Mouse (Mus musculus): ENCODE data around the gene Eml5. TPM values are rescaled to one million over a fixed set of nuclear protein-coding genes. Genes with fewer than 3 reads are reported as not detected.

The Eml5 gene
- total RNA-seq (2022): 1 to 10 TPM; 3.7 to 4.3 (median 4.0) TPM

DNA sequence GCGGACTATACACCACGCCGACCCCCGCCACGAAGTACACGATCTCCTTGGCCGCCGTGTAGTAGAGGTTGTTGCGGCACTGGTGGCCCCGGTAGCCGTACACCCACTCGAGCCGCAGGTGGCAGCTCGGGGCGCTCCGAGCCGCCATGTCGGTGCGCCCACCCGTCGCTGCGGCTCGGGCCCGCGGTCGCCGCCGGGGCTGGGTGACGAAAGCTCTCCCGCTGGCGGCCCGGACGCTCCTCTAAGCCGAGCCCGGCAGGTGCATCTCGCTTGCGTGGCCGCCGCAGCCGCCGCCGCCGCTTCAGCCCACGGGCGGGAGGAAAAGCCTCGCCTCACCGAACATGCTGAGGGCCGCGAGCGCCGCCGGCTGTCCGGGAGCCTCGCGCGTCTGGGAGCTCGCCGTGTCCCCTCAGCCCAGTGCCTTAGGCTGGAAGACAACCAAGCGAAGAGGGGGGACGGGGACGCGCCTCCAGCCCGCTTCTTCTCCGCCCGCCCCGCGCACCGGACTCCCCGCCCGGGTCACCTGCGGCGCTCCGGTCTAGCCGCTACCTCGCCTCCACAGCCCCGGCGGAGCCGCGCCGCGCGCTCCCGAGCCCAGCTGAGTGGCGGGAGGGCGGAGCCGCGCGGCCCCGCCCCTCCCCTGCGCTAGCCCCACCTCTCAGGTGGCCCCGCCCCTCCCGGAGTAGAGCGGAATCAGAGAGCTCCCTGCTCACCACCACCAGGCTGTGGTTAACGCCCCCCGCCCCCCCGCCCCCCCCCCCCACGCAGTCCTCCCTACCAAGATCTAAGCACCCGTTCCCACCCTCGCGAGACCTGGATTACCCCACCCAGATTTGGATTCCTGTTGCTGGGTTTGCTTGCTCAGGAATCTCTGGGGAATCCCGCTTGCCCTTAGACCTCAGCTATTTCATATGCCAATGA lies at the start of gene Eml5:
Eml5 (minus strand) TSS at position 604 of the 921 bp plus-strand sequence.
- DNase-seq (ENCODE audit: low spot score): peak; percentile 19

DNA sequence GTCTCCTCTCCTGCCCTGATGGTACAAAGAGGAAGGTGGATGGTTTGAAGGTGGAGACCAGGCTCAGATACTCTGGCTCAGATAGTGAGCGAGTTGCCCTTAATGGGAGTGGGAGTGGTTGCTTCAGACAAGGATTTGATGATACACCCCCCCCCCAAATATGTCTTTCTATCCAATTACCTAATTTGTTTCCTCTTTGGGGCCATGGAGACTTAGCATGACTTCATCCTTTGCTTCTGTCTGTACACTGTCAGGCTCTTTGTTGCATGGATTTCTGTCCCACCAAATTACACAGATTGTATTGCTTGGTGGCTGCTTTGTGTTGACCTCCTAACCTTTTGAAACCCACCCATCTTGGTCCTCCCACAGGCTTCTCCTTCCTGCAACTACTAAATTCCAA lies 31.6 kb upstream of the Eml5 start:
- no peak for DNase-seq (ENCODE audit: low spot score)

DNA sequence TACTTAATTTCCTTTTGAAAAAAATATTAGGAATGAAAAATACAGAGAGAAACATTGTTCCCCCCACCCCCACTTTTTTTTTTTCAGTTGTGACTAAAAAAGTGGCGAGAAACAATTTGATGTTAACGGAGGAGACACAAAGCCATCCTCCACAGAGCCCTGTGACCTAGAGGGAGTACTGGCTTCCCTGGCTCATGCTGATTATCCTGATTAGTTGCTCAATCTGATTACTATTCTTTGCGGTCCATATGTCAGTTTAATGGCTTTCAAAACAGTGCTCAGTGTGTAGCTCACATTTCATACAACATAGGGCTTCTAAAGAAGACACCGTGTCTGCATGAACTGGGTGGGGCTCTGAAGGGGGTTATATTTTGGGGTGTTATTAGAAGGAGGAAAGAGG lies 31.2 kb upstream of the Eml5 start:
- DNase-seq (ENCODE audit: low spot score): no peak

DNA sequence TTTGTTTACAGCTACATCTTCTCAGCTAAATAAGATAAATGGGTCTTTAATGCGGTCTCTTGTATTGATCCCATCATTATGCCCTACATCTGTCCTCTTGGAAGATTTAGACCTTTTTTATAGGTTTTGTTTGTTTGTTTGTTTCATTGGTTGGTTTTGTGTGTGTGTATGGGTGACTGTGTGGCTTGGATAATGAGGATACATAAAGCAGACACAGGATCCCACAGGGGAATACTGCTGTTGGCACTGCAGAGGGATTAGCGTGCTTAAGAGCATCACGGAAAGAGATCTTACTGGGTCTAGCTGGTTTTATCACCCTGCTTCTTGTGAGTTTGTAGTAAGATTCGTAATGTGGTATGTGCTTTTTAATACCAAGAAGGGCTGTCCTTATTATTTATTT lies 29.9 kb upstream of the Eml5 start:
- DNase-seq (ENCODE audit: low spot score): no peak

DNA sequence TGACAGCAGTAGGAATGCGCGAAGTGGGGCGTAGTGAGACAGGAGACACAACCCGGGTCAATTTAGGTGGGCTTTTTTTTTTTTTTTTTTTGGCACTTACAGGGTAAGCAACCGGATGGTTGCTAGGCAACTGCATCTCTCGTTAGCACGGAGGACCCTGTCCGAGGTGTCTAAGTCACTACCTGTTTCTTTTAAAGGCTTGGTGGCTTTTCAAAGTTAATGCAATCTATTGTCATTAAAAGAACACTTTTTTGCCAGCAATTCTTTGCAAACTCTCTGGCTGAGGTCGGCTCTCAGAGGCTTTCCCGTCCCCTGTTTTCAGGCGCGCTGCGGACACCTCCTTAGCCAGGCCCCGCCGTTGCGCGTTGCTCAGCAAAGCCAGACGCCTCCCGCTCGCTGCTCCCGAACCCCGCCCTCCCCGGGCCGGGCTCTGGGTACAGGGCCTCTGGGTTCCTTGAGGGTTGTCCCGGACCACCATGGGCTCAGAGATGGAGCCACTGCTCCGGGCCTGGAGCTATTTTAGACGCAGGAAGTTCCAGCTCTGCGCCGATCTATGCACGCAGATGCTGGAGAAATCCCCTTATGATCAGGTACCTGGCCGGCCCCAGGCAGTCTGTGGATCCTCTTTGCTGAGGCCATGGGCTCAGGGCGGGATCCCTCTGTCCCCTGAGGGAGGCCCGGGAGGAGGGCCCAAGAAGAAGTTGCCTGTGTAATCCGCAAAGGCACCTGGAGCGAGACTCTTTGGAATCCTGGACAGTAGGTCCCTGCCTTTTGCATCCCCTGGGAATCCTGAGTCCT lies 19.1 kb upstream of the Eml5 start, which contains the start of gene Ttc8:
Ttc8 (plus strand) TSS at position 381 of the 798 bp plus-strand sequence.
- peak; percentile 82 for DNase-seq (ENCODE audit: low spot score)

DNA sequence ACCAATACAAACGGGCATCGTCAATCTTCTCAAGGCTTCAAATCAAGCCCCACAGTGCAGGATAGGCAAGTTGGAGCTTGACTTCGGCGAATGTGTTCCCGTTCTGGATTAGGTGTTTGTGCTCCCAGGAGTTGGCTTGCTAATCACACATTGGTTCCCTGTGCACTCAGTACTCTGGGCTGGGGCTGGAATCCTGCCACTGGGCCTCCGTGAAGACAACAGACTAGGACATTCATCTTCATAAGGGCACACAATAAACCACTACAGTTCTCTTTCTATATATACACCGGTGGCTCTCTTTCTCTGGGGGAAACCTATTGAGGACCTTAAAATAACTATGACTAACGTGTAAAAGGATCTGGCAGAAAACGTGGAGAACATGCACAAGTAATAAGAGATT lies 8.8 kb upstream of the Eml5 start:
- no peak for DNase-seq (ENCODE audit: low spot score)

DNA sequence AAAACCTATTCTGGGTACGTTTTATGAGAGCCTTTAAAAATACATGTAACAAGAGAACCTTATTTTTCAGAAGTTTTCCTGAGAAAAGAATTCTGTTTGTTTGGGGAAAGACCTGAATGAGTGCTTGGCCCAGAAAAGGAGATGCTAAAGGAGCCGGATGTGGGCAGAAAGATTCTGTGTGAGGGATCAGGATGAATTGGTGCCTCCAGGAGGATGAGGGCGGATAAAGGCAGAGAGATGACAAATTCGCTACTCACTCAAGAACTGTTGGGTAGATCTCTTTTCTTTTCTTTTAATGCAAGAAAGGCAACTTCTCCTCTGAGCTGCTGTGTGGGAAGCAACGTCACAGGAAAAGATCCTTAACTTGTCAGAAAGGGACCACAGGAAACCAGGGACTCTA lies 4.2 kb upstream of the Eml5 start:
- no peak for DNase-seq (ENCODE audit: low spot score)

DNA sequence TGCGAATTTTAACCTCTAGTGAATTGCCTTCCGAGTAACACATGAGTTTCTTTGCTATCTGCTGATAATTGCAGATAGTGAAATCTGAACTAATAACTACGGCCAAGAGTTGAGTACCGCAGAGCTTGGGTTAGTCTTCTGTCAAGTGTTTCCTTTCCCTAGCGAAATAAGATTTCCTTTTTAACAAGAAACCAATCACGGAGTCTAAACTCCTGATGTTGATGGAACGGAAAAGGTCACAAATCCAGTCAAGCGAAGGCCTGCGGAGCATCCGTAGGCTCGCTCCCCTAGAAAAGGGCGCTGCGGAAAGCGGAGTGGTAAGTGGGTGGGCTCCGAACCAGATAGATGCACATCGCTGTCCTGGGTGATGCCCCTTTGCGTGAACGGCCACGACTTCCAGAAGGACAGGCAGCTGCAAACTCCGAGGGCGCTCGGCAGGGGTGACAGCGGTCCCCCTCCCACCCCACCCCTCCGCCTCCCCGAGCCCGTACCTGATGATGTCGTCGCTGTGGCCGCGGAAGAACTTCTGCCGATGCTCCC lies 873 bp downstream of the Eml5 start:
- DNase-seq (ENCODE audit: low spot score): no peak

DNA sequence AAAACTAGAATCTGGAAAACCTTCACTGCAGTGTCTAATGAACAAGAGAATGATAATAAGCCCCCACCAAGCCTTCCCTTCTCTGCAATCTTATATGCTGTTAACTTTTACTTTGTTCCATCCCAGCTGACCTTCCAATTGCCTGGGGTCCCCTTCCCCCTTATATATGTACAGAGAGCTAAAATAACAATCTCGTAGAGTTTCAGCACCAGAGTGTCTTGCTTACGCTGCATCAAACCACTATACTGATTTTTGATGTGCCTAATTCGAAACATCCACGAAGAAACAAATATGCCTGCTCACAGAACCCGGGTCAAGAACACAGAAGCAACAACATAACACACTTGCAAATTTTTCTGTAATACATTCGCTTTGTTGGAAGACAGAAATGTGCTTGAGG lies 1.6 kb downstream of the Eml5 start:
- no peak for DNase-seq (ENCODE audit: low spot score)

DNA sequence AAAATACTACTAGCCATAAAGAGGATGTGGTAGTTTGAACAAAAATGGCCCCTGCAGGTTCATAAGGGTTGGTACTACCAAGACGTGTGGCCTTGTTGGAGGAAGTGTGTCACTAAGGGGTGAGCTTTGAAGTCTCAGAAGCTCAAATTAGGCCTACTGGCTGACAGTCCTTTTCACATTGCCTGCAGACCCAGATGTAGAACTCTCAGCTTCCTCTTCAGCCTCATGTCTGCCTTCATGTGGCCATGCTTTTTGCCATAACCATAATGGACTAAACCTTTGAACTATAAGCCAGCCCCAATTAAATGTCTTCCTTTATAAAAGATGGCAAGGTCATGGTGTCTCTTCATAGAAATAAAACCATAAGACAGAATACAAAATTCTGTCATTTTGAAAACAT lies 4.5 kb downstream of the Eml5 start:
- no peak for DNase-seq (ENCODE audit: low spot score)

DNA sequence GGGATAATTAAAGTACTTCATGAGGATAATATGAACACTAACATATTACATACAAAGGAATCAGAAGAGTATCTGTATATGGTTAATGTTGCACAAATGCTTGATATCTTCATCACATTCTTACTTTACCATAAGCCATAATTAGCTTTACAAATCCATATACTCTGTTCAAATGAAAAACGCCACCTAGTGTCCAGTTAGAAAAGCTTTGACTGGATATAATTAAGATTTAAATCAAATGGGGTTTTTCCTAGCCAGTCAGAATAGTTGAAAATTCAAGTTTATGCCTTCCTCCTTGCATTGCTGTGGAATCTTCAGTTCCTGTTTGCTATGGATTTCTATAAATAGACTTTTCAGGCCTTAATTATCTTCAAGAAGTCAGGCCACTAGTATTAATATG lies 16.8 kb downstream of the Eml5 start:
- no peak for DNase-seq (ENCODE audit: low spot score)

DNA sequence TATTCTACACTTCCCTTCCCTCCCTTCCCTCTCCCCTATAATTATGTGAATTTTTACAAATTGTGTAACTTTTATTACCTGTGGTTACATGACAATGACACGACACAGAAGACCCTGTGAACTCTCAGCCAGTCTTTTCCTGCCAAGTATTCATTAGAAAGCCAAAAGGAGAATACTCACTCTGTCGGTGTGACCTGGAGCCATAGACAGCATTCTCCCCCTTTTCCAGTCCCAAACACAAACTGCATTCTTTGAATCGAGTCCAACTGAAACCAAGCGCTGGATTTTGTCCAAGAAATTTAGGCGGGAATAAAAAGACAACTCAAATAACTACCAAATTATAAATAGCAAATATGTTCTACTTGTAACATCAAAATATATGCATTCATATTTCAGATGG lies 19.5 kb downstream of the Eml5 start:
- no peak for DNase-seq (ENCODE audit: low spot score)

DNA sequence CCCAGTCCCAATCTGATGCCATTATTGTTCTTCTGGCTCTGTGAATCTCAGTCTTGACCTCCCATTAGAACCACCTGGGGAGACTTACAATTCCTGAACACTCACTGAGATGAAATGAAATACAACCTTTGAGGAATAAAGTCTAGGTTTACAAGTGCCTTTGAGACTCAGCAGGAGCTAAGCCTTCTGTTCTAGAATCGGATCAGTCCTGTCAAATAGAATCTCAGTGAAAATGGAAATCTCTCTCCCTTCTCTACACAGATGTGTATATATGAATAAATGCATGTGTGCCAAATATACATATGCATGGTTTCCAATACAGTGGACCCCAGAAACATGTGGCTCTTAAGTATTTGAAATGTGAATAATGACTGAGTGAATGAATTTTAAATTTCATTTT lies 22.6 kb downstream of the Eml5 start:
- DNase-seq (ENCODE audit: low spot score): no peak

DNA sequence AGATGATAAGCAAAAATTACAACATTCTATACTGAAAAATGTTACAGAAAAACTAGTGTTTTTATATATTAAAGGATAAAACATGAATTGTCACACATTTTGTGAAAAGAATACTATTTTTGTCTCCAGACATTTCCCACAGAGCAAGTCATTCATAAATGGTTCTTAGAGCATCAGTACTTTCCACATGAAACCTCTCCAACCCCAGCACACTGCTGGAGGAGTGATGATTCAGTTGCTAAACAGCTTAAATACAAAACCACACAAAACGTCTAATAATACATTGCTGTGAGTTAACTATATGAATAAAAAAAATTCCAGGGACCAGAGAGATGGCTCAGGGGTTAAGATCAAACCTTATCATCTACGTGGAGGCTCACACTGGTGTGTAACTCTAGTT lies 26.1 kb downstream of the Eml5 start:
- DNase-seq (ENCODE audit: low spot score): no peak

DNA sequence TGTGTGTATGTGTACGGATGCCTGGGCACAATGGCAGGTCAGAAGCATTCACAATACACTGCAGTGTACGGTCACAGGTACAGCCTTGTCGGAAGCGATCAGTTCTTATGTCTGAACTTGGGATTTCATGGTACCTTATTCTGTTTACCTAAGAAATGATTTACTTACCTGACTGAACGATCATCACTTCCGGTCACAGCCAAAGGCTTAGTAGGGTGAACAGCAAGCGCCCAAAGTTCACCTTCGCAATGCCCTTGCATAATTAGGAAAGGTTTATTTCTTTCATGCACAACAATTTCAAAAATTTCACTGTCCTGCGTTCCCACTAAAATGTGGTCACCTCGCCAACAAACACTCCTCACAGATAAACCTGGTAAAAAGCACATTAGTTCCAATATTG lies 28.4 kb downstream of the Eml5 start:
- no peak for DNase-seq (ENCODE audit: low spot score)

DNA sequence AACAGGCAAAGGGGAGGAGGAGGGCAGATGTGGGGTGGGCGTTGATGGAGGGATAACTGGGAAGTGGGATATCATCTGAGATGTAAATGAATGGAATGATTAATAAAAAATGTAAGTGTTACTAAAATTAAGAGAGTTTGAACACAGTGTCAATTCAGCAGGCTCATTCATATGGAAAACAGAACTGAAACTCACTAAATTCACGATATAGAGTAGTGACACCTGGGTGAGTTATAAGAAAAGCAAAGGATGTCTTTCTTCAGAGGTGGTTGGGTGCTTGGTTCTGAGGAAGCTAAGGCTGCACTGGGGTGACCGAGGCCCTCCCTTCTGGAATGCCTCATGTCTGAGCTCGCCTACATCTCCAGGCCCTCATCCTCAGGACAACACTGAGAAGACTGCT lies 37.8 kb downstream of the Eml5 start:
- no peak for DNase-seq (ENCODE audit: low spot score)

DNA sequence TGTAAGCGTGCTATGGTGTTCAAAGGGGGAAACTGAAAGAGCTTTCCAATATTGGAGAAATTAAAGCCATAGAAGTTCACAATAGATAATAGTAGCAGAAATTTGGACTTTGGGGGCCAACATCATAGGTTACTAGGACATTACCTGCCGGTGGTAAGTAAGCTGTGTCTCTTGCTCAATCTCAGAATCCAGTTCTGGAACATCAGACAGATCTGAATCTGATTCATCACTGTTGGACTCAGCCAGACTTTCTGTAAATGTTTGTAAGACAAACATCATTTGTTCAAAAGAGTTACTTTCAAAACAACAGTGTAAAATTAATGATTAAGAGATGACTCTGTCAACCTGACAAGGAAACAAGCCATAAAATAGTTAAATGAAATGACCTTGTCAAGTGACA lies 41.0 kb downstream of the Eml5 start:
- no peak for DNase-seq (ENCODE audit: low spot score)

DNA sequence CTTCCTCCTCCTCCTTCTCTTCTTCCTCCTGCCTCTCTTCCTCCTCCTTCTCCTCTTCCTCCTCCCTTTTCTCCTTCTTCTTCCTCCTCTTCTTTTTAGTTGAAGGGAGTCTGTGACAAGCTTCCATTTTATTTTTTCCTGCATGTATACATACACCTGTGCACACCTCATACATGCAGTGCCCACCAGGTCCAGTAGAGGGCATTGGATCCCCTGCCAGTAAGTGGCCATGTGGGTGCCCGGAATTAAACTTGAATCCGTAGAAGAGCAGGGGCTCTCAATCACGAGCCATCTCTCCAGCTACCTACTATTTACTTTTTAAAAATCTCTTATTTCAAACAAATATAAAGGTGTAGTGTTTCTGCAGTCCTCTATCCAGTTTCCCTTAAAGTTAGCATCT lies 50.5 kb downstream of the Eml5 start:
- DNase-seq (ENCODE audit: low spot score): peak; percentile 5

DNA sequence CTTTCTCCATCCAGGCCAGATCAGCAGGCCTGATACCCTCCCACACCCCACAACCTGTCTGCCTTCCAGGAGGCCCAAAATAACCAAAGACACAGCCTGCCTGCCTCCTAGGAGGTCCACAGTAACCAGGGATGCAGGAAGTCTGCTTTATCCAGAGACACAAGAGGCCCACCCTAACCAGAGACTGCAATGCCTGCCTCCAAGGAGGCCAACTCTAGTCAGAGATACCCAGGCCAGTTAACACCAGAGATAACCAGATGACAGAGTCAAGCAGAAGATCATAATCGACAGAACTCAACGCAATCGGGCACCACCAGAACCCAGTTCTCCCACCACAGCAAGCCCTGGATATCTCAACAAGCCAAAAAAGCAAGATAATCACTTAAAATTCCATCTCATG lies 56.5 kb downstream of the Eml5 start:
- DNase-seq (ENCODE audit: low spot score): no peak

DNA sequence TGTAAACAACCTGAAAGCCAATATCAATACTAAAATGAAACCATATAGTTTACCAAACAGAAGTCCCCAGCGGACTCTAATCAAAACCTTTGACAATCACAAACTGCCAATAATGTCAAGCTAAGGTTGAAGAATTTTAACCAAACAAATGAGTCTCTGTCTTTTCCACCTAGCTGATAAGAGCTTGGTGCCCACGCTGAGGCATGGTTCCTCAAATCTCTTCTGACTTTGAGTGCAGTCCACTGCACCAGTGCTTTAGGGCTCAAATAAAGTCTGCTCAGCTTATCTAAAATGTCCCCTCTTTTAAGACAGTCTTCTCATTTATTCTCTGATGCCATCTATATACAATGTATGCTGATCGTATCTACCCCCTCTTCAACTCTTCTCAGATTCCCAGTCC lies 61.1 kb downstream of the Eml5 start:
- DNase-seq (ENCODE audit: low spot score): no peak

DNA sequence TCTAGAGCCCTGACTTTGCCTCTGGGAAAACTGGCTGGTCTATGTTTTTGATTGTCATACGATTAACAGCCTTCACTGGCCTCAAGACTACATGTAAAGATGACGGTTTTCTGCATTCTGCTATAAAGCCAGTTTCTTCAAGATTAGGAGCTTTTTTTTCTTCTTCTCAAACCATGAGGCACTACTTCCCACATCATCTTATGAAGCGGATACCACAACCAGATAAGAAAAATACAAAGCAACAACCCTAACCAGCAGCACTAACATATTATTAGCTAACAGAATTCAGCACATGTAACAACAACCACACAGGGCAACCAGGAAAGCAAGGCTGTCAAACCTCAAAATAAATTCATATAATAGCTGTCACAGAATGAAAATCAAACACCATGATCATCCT lies 63.3 kb downstream of the Eml5 start:
- no peak for DNase-seq (ENCODE audit: low spot score)

DNA sequence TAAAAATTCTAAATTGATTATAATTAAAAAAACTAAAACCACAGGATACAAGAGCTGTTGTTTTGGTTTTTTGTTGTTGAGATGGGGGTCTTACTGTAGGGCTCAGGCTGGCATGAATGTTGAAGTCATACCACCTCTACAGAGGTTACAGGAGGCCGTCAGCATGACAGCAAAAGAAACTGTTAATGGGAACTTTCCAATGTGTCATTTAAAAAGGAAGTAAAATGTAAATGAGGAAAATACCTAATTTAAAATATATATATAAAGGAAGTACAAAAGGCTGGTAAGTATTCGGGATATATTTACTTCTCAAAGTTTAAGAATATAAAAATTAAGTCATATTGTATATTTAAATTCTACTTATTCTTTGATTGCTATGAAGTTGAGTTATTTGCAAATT lies 65.8 kb downstream of the Eml5 start:
- DNase-seq (ENCODE audit: low spot score): no peak

DNA sequence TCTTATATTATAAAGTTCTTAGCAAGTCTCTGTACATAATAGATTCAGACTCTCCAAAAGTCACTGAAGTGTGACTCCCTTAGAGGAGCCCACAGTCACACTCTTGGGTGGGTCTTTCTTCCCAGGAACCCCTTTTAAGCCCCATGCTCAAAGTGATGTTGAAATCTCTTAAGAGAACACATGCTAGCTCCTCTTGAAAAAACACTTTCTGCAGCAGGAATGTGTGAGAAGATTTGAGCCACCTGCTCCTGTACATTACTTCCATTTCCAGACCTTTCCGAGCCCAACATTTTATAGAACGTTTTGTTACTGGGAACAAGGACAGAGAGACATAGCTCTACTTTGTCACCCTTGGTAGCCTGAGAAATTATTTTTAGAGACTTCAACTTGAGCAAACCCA lies 66.4 kb downstream of the Eml5 start:
- peak; percentile 4 for DNase-seq (ENCODE audit: low spot score)
